Mouse (Mus musculus): ENCODE data around the gene Ppp1r12a. TPM values are rescaled to one million over a fixed set of nuclear protein-coding genes. Genes with fewer than 3 reads are reported as not detected.

Gene Ppp1r12a
- polyA plus RNA-seq, 1 experiment from 2014 or later = 39.6 TPM

Other genes with a start within 250 kb of the Ppp1r12a start
- 3.8 and 4.4 TPM in 2 replicates for gene Pawr, start 169.9 kb downstream of the Ppp1r12a start, polyA plus RNA-seq (2015; fragmentation: Nextera tagmentation; extraction: Ambion mirVana)